Mouse (Mus musculus): Measurements from ENCODE around the gene Apol6. TPM values are rescaled to one million over a fixed set of nuclear protein-coding genes. Genes with fewer than 3 reads are reported as not detected.

Apol6 gene
- polyA plus RNA-seq, 1 experiment from 2014 or later, result 0.25 TPM

GRCm38 (mm10) chr15:77008851-77009250 lies 35.7 kb upstream of the Apol6 start:
- Histone ChIP-seq H3K4me3 (ENCODE audit: low read depth, low read length) (no peak overlapping the region), H3K4me2 (replicated peaks; ENCODE audit: low read depth) (no peak overlapping the region), H3K9me3 (ENCODE audit: control insufficient read depth, low read length) (no peaks in the 10 kb centered on the region), H3K36me3 (ENCODE audit: control insufficient read depth, insufficient read depth, low read length) (no peaks in the 10 kb centered on the region), H3K27ac (replicated peaks) (no peak overlapping the region), H3K9ac (ENCODE audit: low read length) (no peak overlapping the region), H3K4me1 (replicated peaks; ENCODE audit: control insufficient read depth, insufficient read depth) (0 out of 2 replicates have a peak, but pooled peaks cover 3% of the 10 kb centered on the region), H3K27me3 (ENCODE audit: control insufficient read depth, insufficient read depth, low read length) (no peaks in the 10 kb centered on the region)
- no peak for ATAC-seq (ENCODE audit: low FRiP score, low TSS enrichment)
- no peak for DNase-seq (ENCODE audit: low spot score)
- 89% methylated on average over 6 of the region's 6 CpGs for WGBS
- TF ChIP-seq CTCF (IDR thresholded peaks at IDR 0.05; ENCODE audit: low read depth), result no peak
- no peak for TF ChIP-seq EP300 (optimal IDR thresholded peaks at IDR 0.05)

- TF ChIP-seq CTCF (IDR thresholded peaks at IDR 0.05; ENCODE audit: low read depth) (no peak), EP300 (optimal IDR thresholded peaks at IDR 0.05) (no peak)
- no peaks in the 10 kb centered on the region for H3K9me3 ChIP-seq (ENCODE audit: control insufficient read depth, low read length)
- H3K4me3 ChIP-seq (ENCODE audit: low read depth, low read length), result no peak overlapping the region
- no peaks in the 10 kb centered on the region for H3K27me3 ChIP-seq (ENCODE audit: control insufficient read depth, insufficient read depth, low read length)
- H3K36me3 ChIP-seq (ENCODE audit: control insufficient read depth, insufficient read depth, low read length), result no peaks in the 10 kb centered on the region
- H3K4me1 ChIP-seq (replicated peaks; ENCODE audit: control insufficient read depth, insufficient read depth), result 0 out of 2 replicates have a peak, but pooled peaks cover 3% of the 10 kb centered on the region
- no peak overlapping the region for H3K27ac ChIP-seq (replicated peaks)
- no peak overlapping the region for H3K4me2 ChIP-seq (replicated peaks; ENCODE audit: low read depth)
- no peak overlapping the region for H3K9ac ChIP-seq (ENCODE audit: low read length)
- DNase-seq (ENCODE audit: low spot score) (no peak), ATAC-seq (ENCODE audit: low FRiP score, low TSS enrichment) (no peak; the same call in 1 of the 2 replicates)
- 2% methylated on average over 15 of the region's 15 CpGs for WGBS
These were observed 30.7 kb upstream of the Apol6 start for GRCm38 (mm10) chr15:77013753-77014241.

DNA sequence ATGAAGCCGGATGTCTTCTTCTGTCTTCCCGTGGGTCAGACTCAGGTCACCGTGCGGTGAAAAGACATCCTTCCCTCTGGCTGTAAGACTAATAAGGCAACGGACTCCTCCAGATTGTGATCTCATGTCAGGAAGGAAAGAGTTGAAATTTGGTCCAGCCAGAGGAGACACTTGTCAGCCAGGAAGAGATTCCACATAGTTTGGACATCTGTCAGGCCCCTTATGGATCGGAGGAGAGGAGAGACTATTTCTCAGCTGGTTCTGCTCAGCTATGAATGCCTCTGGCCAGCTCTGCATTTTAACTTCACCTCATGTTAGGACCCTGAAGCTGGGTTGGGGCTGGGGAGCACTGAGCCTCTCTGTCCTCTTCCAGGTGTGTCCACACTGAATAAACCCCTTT lies 30.1 kb upstream of the Apol6 start:
- no peak for TF ChIP-seq EP300 (optimal IDR thresholded peaks at IDR 0.05)
- TF ChIP-seq CTCF (IDR thresholded peaks at IDR 0.05; ENCODE audit: low read depth), result no peak
- Histone ChIP-seq H3K9me3 (ENCODE audit: control insufficient read depth, low read length) (no peaks in the 10 kb centered on the region), H3K4me2 (replicated peaks; ENCODE audit: low read depth) (no peak overlapping the region), H3K36me3 (ENCODE audit: control insufficient read depth, insufficient read depth, low read length) (no peaks in the 10 kb centered on the region), H3K27me3 (ENCODE audit: control insufficient read depth, insufficient read depth, low read length) (no peaks in the 10 kb centered on the region), H3K4me3 (ENCODE audit: low read depth, low read length) (no peak overlapping the region), H3K9ac (ENCODE audit: low read length) (no peak overlapping the region), H3K27ac (replicated peaks) (no peak overlapping the region), H3K4me1 (replicated peaks; ENCODE audit: control insufficient read depth, insufficient read depth) (0 out of 2 replicates have a peak, but pooled peaks cover 3% of the 10 kb centered on the region)
- 41% methylated on average over 6 of the region's 6 CpGs for WGBS
- ATAC-seq (ENCODE audit: low FRiP score, low TSS enrichment) (no peak), DNase-seq (ENCODE audit: low spot score) (no peak)

GRCm38 (mm10) chr15:77014985-77015384 lies 29.5 kb upstream of the Apol6 start:
- no peak overlapping the region for H3K27ac ChIP-seq (replicated peaks)
- no peak for TF ChIP-seq CTCF (IDR thresholded peaks at IDR 0.05; ENCODE audit: low read depth)
- no peak for TF ChIP-seq EP300 (optimal IDR thresholded peaks at IDR 0.05)
- no peak overlapping the region for H3K4me2 ChIP-seq (replicated peaks; ENCODE audit: low read depth)
- 0 out of 2 replicates have a peak, but pooled peaks cover 3% of the 10 kb centered on the region for H3K4me1 ChIP-seq (replicated peaks; ENCODE audit: control insufficient read depth, insufficient read depth)
- H3K9ac ChIP-seq (ENCODE audit: low read length), result no peak overlapping the region
- no peak for DNase-seq (ENCODE audit: low spot score)
- 74% methylated on average over 4 of the region's 4 CpGs for WGBS
- H3K4me3 ChIP-seq (ENCODE audit: low read depth, low read length), result no peak overlapping the region
- no peaks in the 10 kb centered on the region for H3K9me3 ChIP-seq (ENCODE audit: control insufficient read depth, low read length)
- ATAC-seq (ENCODE audit: low FRiP score, low TSS enrichment), result no peak
- no peaks in the 10 kb centered on the region for H3K36me3 ChIP-seq (ENCODE audit: control insufficient read depth, insufficient read depth, low read length)
- no peaks in the 10 kb centered on the region for H3K27me3 ChIP-seq (ENCODE audit: control insufficient read depth, insufficient read depth, low read length)

DNA sequence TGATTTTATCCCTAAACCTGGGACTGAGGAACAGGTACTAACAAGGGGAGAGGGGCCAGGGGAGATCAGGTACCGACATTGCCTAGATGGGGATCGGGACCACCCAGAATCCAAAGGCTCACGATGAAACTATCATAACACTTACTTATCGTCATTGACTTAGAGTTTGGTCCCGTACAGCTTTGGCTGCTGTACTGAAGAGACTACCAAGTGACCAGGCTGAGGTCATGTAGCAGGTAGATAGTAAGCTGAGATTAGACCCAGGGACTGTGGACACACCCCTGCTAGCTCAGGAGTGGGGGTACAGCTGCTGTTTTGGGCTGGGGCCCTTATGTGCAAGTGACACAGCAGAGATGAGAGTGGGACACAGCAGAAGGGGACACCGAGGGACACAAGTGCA lies 28.0 kb upstream of the Apol6 start:
- 89% methylated on average over 6 of the region's 6 CpGs for WGBS
- Histone ChIP-seq H3K4me2 (replicated peaks; ENCODE audit: low read depth) (no peak overlapping the region), H3K36me3 (ENCODE audit: control insufficient read depth, insufficient read depth, low read length) (no peaks in the 10 kb centered on the region), H3K27me3 (ENCODE audit: control insufficient read depth, insufficient read depth, low read length) (no peaks in the 10 kb centered on the region), H3K9me3 (ENCODE audit: control insufficient read depth, low read length) (no peaks in the 10 kb centered on the region), H3K27ac (replicated peaks) (no peak overlapping the region), H3K9ac (ENCODE audit: low read length) (no peak overlapping the region), H3K4me3 (ENCODE audit: low read depth, low read length) (no peak overlapping the region), H3K4me1 (replicated peaks; ENCODE audit: control insufficient read depth, insufficient read depth) (0 out of 2 replicates have a peak, but pooled peaks cover 3% of the 10 kb centered on the region)
- TF ChIP-seq CTCF (IDR thresholded peaks at IDR 0.05; ENCODE audit: low read depth) (no peak), EP300 (optimal IDR thresholded peaks at IDR 0.05) (no peak)
- no peak for ATAC-seq (ENCODE audit: low FRiP score, low TSS enrichment)
- no peak for DNase-seq (ENCODE audit: low spot score)

DNA sequence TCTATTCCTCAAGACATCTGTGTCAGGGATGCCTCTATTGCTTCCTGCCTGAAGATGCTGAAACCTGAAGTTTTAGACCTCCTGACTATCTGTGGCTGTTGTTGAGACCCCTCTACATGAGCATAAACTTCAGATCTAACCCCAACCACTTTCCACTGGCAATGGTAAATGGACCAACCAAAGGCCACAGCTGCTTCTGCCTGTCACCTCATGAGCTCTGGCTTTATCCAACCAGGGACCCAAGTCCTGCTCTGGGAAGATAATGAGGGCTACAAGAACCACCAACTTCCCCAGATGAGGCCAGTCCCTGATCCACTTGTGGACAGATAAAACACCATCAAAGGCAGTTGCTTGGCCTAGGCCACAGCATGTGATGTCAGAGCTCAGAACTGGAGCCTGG lies 26.6 kb upstream of the Apol6 start:
- ATAC-seq (ENCODE audit: low FRiP score, low TSS enrichment) (no peak), DNase-seq (ENCODE audit: low spot score) (no peak)
- Histone ChIP-seq H3K4me3 (ENCODE audit: low read depth, low read length) (no peak overlapping the region), H3K4me1 (replicated peaks; ENCODE audit: control insufficient read depth, insufficient read depth) (0 out of 2 replicates have a peak, but pooled peaks cover 3% of the 10 kb centered on the region), H3K27me3 (ENCODE audit: control insufficient read depth, insufficient read depth, low read length) (no peaks in the 10 kb centered on the region), H3K36me3 (ENCODE audit: control insufficient read depth, insufficient read depth, low read length) (no peaks in the 10 kb centered on the region), H3K9ac (ENCODE audit: low read length) (no peak overlapping the region), H3K9me3 (ENCODE audit: control insufficient read depth, low read length) (no peaks in the 10 kb centered on the region), H3K27ac (replicated peaks) (no peak overlapping the region), H3K4me2 (replicated peaks; ENCODE audit: low read depth) (no peak overlapping the region)
- TF ChIP-seq EP300 (optimal IDR thresholded peaks at IDR 0.05) (no peak), CTCF (IDR thresholded peaks at IDR 0.05; ENCODE audit: low read depth) (no peak)
